Mouse (Mus musculus) liver, adult 2 months (tissue): ENCODE data around the gene Slc22a28. TPM values are rescaled to one million over a fixed set of nuclear protein-coding genes. Genes with fewer than 3 reads are reported as not detected.

Source experiments
- polyA plus RNA-seq: library from polyadenylated mRNA; depleted of rRNA; stranded (reverse); fragments of >200 nt; gene quantifications from 2 replicates; pipeline ENCODE4 v1.2.3, GENCODE M21; 2012; rRNA removed
- total RNA-seq: library from RNA; depleted of rRNA; stranded (reverse); fragments of >200 nt; gene quantifications from 2 replicates; pipeline ENCODE4 v1.2.3, GENCODE M21; 2014; rRNA removed

Gene Slc22a28
- total and polyA plus RNA-seq, 2 experiments = 1.3 to 3.2 TPM

Other genes starting within 250 kb of the Slc22a28 start
- 16.2 and 25.1 TPM in 2 replicates for gene Slc22a27, start 166.0 kb downstream of the Slc22a28 start, total RNA-seq
- gene Slc22a27, start 166.0 kb downstream of the Slc22a28 start, polyA plus RNA-seq = 22.3 and 23.2 TPM in 2 replicates
- 1.9 and 2.8 TPM in 2 replicates for gene Slc22a29, start 86.9 kb upstream of the Slc22a28 start, total RNA-seq
- 1.7 and 2.4 TPM in 2 replicates for gene Slc22a29, start 86.9 kb upstream of the Slc22a28 start, polyA plus RNA-seq